Mouse (Mus musculus) ES-CJ7 (cell line): ENCODE data around the gene Wnt5b.

Experiments used
- DNase-seq: peaks from one replicate; pipeline ENCODE4 v3.0.0; 2011; ENCODE audit warnings: low read depth, low spot score

The Wnt5b gene

DNA sequence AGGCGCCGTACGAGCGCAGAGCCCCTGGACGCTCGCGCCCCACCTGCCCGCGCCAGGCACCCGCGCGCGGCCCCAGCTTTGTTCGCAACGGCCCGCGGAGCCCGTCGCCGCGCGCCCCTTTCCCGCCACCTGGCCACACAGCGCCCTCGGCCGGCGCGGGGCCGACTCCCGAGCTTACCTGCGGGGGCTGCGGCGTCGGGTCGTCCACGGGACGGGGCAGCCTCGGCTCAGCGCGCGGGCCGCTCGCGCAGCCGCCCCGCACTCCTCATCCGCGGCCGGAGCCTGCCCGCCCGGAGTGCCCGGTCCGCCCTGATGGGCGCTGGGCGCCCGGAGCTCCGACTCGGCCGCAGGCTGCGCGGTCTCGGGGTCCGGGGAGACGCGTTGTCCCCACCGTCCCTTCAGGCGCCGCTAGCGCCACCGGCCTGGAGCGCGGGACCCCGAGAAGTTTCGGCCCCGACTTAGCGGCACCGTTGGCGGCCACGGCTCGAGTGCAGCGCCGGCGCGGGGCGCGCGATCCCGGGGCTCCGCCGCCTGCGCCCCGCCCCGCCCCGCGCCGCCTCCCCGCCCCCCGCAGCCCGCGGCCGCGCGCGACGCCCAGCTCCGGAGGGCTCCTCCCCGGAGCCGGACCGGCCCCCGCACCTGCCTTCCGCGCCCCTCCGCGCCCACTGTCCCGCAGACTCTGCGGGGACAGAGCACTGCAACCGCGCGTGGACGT lies at the start of gene Wnt5b:
TSS of gene Wnt5b (minus strand) at position 545 of the 715 bp plus-strand sequence.
- DNase-seq = no peak

DNA sequence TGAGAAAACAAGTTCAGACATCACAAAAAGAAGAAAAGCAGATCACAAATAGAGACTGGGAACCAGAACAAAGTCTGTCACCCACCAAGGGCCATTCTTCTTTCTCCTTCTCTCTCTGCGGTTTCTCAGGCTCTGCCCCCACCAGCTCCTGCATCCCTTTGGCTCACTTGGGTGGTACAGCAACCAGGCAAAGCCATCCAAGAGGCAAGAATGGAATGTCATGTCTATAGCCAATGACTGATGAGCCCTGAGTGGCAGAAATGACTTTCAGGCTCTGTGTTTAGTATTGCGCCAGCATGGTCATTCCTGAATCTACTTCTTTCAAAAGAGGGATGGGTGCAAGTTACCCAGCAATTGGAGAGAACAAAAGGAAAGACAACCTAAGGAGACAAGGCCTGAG lies 46.7 kb upstream of the Wnt5b start:
- no peak for DNase-seq

DNA sequence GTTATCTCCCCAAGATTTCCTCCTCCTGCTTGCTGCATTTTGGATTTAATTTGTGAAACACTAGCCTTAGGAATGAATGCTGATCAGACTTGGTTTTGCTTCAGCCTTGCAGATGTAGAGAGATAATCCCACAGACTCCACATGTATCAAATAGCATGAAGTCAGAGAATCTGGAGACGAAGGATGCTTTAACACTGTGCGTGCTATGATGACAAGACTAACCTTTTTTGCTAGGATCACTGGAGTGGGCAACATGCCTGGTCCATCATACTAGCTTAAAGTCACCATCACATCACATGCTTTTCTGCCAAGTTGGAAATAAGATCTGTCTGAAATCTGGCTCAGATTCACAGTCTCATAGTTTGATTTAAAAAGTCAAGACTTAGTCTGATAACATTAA lies 43.8 kb upstream of the Wnt5b start:
- DNase-seq = no peak

DNA sequence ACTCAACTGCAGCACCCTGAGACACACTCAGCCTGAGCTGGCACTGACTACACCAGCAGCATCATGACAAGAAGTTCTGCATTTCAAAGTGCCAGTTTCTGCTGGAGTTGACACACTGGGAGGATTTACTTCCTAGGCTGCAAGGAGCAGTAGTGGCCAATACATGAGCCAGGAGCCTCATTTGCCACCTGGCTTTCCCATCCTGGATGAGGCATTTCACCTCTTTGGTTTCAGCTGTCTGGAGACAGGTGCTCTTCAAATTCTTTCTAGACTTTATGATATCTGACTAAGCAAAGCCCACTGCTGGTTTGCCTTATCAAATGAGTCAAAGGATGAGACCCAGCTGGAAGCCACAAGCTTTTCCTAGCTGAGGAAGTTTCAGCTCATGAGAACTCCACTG lies 43.3 kb upstream of the Wnt5b start:
- DNase-seq = no peak

DNA sequence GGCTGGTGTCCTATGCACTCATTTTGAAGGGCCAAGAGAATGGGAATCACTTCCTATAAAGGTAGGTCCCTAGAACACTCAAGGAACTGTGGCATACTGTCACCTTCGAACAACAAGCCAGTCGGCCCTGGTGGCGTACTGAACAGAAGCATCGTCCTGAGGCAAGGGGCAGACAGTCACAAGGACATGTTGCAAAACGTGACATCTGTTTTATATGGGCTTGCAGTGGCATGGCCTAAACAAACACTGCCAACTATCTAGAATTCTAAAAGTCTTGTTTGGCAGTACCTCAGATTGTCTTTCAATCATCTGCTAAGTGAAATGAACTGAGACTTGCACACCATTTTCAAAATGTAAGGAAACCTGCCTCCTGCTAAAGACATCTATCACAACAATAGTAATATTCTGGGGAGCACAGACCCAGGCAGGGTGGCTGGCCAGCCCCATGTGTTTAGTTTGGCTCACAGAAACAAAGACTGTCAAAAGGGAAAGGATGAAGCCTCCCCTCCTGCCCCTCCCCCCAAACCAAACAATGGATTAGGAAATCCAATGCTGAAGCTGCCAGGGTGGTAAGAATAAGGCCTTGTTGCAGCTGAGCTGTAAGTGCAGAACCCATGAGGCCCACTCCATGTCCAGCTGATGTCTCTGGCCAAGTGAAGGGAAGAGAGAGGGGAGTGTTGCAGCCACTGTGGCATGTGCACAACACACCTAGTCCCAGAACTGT lies 41.7 kb upstream of the Wnt5b start:
- no peak for DNase-seq

DNA sequence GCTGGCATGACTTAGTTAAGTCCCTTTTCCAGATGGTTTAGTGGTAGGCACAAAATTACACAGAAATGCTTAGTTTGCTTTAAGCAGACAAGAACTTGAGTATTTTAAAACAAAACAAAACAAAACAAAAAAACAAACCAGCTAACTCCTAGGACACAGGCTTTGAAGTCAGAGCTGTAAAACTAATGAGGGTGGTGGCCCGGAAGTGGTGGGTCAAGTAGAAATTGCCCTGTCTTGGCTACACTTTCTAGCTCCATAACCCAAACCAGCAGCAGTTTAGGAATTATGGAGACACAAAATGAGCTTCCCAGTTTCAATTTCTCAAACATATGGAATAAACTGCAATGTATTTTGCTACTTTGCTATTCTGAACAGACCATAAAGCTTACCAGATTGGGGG lies 39.9 kb upstream of the Wnt5b start:
- DNase-seq = no peak

DNA sequence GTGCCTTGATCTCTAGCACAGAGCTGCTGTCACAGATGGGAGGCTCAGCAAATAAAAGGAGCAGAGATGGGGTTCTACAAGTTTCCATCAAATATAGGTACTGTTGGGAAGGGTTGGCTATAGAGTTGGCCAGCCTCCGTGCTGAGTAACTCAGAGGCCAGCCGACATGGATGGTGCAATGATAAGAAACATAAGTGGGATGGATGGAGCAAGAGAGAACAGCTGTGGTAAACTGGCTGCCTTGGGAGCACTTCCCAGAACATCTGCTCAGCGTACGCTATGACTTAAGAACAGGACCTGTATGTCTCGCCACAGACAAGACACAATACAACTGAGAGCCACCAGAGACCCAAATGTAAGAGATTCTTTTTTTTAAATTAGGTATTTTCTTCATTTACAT lies 39.0 kb upstream of the Wnt5b start:
- DNase-seq = no peak

DNA sequence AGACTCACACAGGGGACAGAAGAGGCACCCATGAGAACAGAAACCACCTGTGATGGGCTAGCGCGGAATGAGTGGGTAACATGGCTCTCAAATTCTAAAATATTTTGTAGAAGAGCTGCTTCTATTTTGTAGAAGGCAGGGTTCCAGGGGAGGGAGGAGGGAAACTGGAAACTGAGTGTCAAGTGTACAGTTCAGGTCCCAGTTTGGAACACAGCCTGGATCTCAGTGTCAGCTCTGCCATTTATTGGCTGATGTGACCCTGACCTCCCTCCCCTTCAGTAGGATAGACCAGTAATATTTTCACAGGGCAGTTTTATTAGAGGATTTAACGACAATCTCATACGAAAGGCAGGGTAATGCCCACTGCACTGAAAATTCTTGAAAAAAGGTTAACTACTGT lies 32.6 kb upstream of the Wnt5b start:
- DNase-seq = no peak

DNA sequence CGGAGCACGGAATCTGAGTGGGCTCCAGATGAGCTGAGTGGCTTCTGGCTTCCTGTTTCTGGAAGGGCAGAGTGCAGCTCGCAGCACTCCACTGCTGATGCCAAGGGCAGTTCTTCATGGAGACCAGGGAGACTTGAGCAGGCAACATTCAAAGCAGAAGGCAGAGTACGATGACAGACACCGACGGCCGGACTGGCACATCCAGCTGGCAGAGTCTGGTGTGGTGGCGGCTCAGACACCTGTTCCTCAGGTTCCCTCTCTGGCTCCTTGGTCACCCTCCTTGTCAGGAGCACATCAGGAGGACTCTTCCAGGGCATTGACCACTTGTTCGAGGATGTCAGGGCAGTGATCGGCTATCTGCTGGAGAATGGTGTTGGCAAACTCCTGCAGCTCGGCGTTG lies 31.2 kb upstream of the Wnt5b start:
- DNase-seq = no peak

DNA sequence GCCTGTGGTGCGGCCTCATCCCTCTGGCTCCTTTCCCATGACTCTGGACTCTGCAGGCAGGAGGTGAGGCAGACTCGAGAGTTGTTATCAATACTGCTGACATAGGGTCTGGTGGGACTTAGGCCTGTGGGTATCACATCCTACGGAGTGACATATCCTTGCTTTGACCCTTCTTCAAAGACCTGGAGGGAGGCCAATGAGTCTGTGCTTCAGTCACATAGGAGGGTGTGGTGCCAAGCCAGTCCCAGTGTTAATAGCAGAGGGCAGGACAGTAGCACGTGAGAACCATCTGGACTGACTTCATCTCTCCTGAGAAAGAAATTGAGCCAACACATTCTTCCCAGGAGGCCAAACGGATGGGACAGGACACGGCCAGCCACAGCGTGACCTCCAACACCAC lies 28.1 kb upstream of the Wnt5b start:
- DNase-seq = no peak

DNA sequence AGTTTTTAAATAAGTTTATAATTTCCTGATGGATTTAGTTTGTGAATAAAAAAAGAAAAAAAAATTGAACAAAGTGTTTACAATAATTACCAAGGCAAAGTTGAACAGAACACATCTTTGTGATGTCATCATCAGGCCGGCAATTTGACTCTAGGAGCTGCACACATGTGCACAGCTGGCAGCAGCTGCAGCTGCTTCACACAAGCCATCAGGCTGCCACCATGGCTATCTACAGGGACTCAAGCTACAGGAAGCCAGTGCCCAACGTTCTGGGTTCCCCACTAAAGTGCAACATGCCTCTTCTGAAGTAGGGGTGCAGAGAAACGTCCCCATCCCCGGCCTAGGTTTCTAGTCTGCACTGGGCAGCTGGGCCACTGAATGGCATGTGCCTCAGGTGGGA lies 26.6 kb upstream of the Wnt5b start:
- no peak for DNase-seq

DNA sequence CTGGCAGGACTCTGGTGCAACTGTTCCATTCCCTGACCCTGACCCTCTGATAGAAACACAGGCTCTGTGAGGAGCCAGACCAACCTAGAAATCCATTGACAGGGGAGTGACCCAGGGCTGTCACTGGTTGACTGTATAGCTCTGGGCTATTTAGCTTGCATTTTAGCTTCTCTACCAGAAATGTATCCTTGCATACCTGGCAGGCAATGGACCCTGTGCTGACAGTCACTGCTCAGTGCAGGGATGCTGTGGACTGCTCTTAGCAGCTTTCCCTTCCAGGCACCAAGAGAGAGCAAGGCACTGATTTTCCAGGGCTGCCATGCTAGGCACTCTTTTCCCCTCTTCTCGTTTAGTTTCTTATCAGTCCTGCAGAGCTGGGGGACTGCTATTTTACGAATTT lies 24.2 kb upstream of the Wnt5b start:
- DNase-seq = no peak

DNA sequence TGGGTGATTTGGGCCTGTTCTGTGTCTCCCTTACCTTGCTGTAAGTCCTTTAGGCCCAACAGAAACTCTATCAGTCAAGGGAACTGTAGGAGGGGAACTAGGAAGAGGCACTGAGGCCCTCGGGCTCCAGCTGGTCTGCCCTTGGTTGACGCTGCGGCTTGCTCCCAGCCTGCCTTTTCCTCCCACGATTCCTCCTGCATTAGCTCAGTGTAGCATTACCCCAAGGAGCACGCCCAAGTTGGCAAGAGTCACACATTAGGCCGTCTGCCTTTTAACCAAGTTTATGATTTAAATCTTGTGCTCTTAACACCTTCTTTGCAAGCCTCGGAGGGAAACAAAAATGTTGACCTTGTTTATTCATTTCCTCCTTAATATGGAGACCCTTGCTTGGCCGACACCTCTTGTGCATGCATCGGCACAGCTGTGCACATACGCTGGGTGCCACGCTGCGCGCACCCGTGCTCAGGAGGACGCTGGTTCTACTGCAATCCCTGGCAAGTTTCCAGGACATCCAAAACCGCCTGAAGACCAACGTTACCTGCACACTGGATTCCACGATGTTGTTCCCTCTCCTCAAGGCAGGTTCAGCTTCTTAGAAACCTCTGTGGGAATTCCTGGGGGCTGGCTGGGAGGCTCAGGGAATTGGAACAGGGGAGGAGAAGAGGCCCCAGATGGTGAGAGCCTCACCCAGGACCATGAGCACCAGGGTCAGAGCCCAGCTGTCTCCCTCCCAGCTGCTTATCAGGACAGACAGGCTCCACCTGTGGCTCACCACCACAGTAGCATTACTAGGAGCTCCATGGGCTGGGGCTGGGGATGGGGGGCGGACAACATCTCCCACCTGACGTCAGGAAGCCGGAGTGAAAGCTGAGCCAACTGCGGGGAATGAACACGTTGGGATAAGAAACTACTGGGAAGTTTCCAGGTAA lies 21.6 kb upstream of the Wnt5b start:
- no peak for DNase-seq

DNA sequence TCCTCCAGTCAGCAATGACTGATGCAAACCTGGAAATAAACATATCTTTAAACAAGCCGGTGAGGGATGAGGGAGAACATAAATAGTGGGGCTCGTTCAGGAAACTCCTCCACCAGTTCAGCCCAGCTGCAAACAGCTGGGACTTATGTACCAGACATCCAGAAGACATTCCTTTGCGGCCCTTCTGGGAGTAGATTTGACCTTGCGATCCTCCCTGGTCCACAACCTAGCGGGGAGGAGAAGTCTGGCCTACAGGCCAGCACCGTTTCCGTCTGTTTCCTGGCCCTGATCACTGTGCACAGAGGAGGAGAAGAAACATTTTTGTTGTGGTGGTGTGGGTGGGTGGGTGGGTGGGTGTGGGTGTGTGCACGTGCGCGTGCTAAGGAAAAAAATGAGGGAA lies 18.4 kb upstream of the Wnt5b start:
- DNase-seq = no peak

DNA sequence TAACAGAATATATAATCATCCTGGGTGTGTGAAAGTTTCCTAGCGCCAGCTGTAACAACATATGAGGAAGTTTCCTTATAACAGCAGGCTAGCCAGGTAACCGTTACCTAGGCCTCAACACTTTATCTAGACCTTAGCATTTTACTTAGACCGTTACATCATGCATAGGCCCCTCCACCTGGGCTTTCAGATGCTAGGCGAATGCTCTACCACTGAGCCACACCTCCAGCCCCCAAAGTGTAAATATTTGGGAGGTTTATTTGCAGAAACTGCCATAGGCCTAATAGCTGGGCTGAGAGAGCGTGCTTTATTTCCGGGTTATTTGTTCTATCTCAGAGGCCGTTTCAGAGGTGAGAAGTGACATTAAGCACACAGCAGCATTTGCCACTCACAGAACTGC lies 14.7 kb upstream of the Wnt5b start:
- DNase-seq = no peak

DNA sequence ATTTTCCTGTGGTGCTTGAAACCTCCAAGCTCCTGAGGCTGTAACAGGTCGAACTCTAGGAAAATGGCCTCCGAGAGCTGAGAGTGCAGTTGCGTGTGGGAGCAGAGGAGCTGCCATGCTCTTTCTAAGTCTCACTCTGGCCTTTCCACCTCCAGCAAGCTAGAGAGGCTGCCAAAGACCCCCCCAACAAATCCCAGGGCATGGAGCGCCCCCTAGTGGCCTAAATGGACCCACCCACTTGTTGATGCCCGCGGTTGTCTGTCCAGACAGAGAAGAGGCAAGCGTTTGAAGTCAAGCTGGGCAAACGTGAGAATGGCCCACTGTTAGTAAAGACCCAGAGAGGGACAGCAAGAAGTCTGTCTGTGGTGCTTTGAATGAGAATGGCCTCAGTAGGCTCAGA lies 10.3 kb upstream of the Wnt5b start:
- DNase-seq = peak; percentile 50

DNA sequence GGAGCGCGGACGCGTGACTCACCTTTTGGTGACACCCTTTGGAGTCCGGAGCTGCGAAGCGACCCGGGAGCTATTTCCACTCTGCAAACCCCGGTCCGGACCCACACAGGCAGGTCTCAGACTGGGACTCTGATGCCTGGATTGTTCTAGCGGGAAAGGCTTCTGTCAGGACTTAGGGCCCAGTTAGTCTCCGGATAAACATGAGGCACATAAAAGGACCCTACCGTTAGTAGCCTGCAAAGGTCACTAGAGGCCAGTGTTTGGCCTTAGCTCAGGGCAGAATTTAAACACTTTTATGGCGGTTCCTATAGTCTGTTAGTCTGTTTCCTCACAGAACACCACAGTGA lies 344 bp upstream of the Wnt5b start:
- DNase-seq = peak; percentile 29

DNA sequence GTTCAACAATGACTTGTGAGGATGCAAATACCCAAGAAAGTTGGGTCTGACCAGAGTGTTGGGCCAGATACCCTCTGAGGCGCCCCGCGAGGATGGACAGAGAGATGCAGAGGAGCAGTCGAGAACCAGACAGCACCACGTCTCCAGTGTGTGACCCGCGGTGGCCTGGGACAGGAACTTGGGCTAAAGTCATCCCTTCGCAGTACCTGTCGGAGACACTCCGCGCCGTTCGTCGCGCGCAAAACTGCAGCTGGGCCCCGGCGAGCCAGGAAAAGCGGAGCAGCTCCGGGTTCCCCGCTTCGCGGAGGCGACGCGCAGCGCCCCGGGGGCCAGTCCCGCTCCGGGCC lies 718 bp downstream of the Wnt5b start:
- peak; percentile 53 for DNase-seq

DNA sequence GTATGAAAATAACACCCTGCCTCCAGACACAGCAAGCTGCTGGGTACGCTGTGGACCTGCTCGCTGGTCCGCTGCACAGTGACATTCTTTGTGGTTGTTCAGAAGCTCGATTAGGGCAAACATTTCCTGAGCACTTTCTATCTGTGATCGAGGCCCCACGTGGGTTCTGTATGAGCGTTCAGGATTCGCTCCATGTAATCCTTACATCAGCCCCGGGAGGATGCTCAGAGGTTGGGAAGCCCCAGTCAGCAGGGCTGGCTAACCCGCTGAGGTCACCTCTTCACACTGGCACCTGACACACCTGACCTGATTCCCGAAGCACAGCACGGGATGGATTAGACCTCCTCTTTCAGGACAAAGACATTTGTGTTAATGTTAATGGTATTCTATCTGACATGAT lies 8.3 kb downstream of the Wnt5b start:
- no peak for DNase-seq

DNA sequence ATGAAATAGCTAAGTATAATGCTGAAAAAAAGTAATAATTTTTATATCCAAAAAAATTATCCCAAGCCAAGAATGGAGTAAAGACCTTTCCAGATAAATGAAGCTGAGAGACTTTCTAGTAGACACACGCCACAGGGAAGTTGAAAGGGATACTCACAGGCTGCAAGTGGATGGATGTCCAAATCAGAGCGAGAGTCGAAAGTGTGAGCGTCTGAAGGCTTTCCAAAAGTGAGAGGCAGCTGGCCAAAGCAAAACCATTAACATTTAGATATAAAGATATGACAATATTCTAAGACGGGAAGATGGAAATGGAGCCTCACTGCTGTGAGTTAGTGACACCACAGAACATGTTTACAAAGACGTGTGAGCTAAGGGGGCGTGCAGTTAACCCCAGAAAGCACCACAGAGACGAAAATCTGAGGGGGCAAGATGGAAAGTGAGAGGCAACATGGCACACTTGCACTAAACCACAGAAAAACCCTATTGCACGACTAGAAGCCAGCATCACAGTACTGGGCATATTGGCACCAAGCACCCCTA lies 10.9 kb downstream of the Wnt5b start:
- DNase-seq = no peak

DNA sequence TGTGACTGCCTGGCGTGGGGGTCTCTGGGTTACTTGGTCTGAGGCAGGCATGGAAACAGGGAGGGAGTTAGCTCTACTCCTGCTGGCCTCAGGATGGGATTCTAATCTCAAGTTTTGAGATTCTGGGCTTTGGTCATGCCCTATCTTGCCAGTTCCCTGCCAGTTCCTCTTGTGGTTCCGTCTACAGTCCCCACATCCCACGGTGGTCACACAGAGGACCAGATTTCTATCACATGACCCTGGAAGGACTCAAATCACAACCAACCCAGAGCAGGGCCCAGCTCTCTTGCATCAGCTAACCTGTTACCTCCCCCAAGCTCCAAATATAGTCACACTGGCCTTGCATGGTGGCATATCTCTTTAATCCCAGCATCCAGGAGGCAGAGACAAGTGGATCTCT lies 14.5 kb downstream of the Wnt5b start:
- DNase-seq = no peak

DNA sequence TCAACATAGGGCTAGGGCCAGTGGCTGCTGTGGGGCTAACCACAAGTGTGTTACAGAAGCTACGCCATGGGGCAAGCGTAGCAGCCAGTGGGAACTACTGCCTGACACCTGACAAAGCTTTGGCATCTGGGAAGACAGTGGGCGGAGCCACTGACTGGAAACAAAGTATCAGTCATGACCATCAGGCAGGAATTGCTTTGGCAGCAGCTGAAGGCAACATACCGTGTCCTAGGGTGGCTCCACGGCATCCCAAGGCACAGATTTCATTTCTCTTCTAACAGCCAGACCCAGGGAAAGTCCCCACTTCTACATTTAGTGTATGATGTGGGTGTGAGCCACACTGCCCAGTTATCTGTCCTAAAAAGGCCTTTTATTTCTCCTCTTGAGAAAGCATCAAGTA lies 17.6 kb downstream of the Wnt5b start:
- no peak for DNase-seq
